Mouse (Mus musculus) liver, embryonic 15.5 days (tissue): ENCODE data around the gene Olfr681. TPM values are rescaled to one million over a fixed set of nuclear protein-coding genes. Genes with fewer than 3 reads are reported as not detected.
"Not testable (repeated sequence)": the region's sequence is repeated elsewhere in the genome, so short reads cannot be mapped to it uniquely, and the experiment has no call there.

Experiments
- ATAC-seq: fragments of 200-750 bp; cut with Nextera tagmentation; 2 replicates; pipeline ENCODE4 v1.8.0; 2017; ENCODE audit warnings: moderate number of reproducible peaks, mild to moderate bottlenecking, moderate library complexity; ENCODE audit not compliant: insufficient read depth
- H3K27ac ChIP-seq: fragments of 300-500 bp; sonication (generic); replicated peaks from 2 replicates; pipeline ENCODE4 v1.5.1; 2015; ENCODE audit warnings: mild to moderate bottlenecking, inconsistent platforms
- H3K27me3 ChIP-seq: fragments of 300-500 bp; sonication (generic); 2 replicates; pipeline ENCODE4 v1.6.1; 2015; ENCODE audit warnings: mild to moderate bottlenecking, inconsistent platforms
- H3K36me3 ChIP-seq: fragments of 300-500 bp; sonication (generic); replicated peaks from 2 replicates; pipeline ENCODE4 v1.6.1; 2015; ENCODE audit warnings: moderate library complexity, mild to moderate bottlenecking, inconsistent platforms
- H3K4me1 ChIP-seq: fragments of 300-500 bp; sonication (generic); replicated peaks from 2 replicates; pipeline ENCODE4 v1.6.1; 2015; ENCODE audit warnings: inconsistent platforms
- H3K4me2 ChIP-seq: fragments of 300-500 bp; sonication (generic); 2 replicates; pipeline ENCODE4 v1.6.1; 2015; ENCODE audit warnings: moderate library complexity, mild to moderate bottlenecking, inconsistent platforms
- H3K4me3 ChIP-seq: fragments of 300-500 bp; sonication (generic); replicated peaks from 2 replicates; pipeline ENCODE4 v1.5.1; 2015; ENCODE audit warnings: mild to moderate bottlenecking, inconsistent platforms
- H3K9ac ChIP-seq: fragments of 300-500 bp; sonication (generic); 2 replicates; pipeline ENCODE4 v1.6.1; 2015; ENCODE audit warnings: moderate library complexity, mild to moderate bottlenecking, inconsistent platforms
- H3K9me3 ChIP-seq: fragments of 300-500 bp; sonication (generic); replicated peaks from 2 replicates; pipeline ENCODE4 v1.6.1; 2016; ENCODE audit warnings: inconsistent platforms
- WGBS: fragments of 180-500 bp; shearing (Covaris S2); methylation state at CpG from one replicate; pipeline ENCODE4 v1.1.7; 2015; ENCODE audit warnings: mixed read lengths; ENCODE audit not compliant: insufficient replicate concordance; 5-methylcytosine and 5-hydroxymethylcytosine counted together
- polyA plus RNA-seq: library from polyadenylated mRNA; unstranded; fragments of >200 nt; fragmentation: Nextera tagmentation; extraction: Ambion mirVana; gene quantifications from 2 replicates; pipeline ENCODE4 v1.2.1, GENCODE M21; 2015

Gene Olfr681
- not detected in 2 replicates for polyA plus RNA-seq

GRCm38 (mm10) chr7:105116536-105116935 lies at the start of gene Olfr681:
Gene Olfr681, plus strand, starts transcription at chr7:105116836.
- Histone ChIP-seq H3K9me3 (no peaks in the 10 kb centered on the region), H3K4me2 (no peak within 1 kb of the TSS), H3K27ac (no peak within 1 kb of the TSS), H3K9ac (no peak within 1 kb of the TSS), H3K4me3 (no peak within 1 kb of the TSS), H3K36me3 (no peaks in the 10 kb centered on the region), H3K4me1 (no peaks in the 10 kb centered on the region), H3K27me3 (no peaks in the 10 kb centered on the region)
- ATAC-seq: no peak

GRCm38 (mm10) chr7:105080905-105081304 lies 35.7 kb upstream of the Olfr681 start, which contains the start of gene Olfr679:
Gene Olfr679, plus strand, starts transcription at chr7:105081205.
- H3K4me3 ChIP-seq: no peak within 1 kb of the TSS
- no peak within 1 kb of the TSS for H3K27ac ChIP-seq
- no peak within 1 kb of the TSS for H3K4me2 ChIP-seq
- H3K27me3 ChIP-seq: no peaks in the 10 kb centered on the region
- no peak within 1 kb of the TSS for H3K9ac ChIP-seq
- WGBS: 27% methylated on average over 1 of the region's 1 CpGs
- no peak for ATAC-seq
- H3K4me1 ChIP-seq: no peaks in the 10 kb centered on the region
- H3K9me3 ChIP-seq: no peaks in the 10 kb centered on the region
- H3K36me3 ChIP-seq: no peaks in the 10 kb centered on the region

- not testable (repeated sequence) for H3K9me3 ChIP-seq, H3K36me3 ChIP-seq, H3K4me1 ChIP-seq, H3K27me3 ChIP-seq, H3K4me2 ChIP-seq, H3K4me3 ChIP-seq, ATAC-seq, H3K9ac ChIP-seq, H3K27ac ChIP-seq
Observed at GRCm38 (mm10) chr7:105092717-105093116, 23.9 kb upstream of the Olfr681 start, which contains the start of gene Olfr680-ps1. Gene Olfr680-ps1, minus strand, starts transcription at chr7:105092817.

- Histone ChIP-seq H3K27me3 (no peaks in the 10 kb centered on the region), H3K27ac (no peak overlapping the region), H3K4me1 (no peaks in the 10 kb centered on the region), H3K4me3 (no peak overlapping the region), H3K36me3 (no peaks in the 10 kb centered on the region), H3K4me2 (no peak overlapping the region), H3K9ac (no peak overlapping the region), H3K9me3 (no peaks in the 10 kb centered on the region)
- 45% methylated on average over 2 of the region's 2 CpGs for WGBS
- no peak for ATAC-seq
Observed at GRCm38 (mm10) chr7:105141275-105141674, 24.6 kb downstream of the Olfr681 start.

- Histone ChIP-seq H3K9ac (no peak within 1 kb of the TSS), H3K4me1 (no peaks in the 10 kb centered on the region), H3K4me2 (no peak within 1 kb of the TSS), H3K27ac (no peak within 1 kb of the TSS), H3K27me3 (no peaks in the 10 kb centered on the region), H3K9me3 (no peaks in the 10 kb centered on the region), H3K36me3 (no peaks in the 10 kb centered on the region), H3K4me3 (no peak within 1 kb of the TSS)
- no peak for ATAC-seq
- WGBS: 39% methylated on average over 1 of the region's 1 CpGs
Observed at GRCm38 (mm10) chr7:105146912-105147311, 30.3 kb downstream of the Olfr681 start, which contains the start of gene Olfr683. Gene Olfr683, minus strand, starts transcription at chr7:105147012.

GRCm38 (mm10) chr7:105163553-105163952 lies 46.9 kb downstream of the Olfr681 start, which contains the start of gene Olfr684:
Gene Olfr684, minus strand, starts transcription at chr7:105163653.
- Histone ChIP-seq H3K4me1 (no peaks in the 10 kb centered on the region), H3K9ac (no peak within 1 kb of the TSS), H3K4me3 (no peak within 1 kb of the TSS), H3K27me3 (no peaks in the 10 kb centered on the region), H3K9me3 (no peaks in the 10 kb centered on the region), H3K27ac (no peak within 1 kb of the TSS), H3K4me2 (no peak within 1 kb of the TSS), H3K36me3 (no peaks in the 10 kb centered on the region)
- no peak for ATAC-seq
- WGBS: 34% methylated on average over 1 of the region's 1 CpGs

- no peaks in the 10 kb centered on the region for H3K4me1 ChIP-seq
- H3K36me3 ChIP-seq: no peaks in the 10 kb centered on the region
- no peak overlapping the region for H3K4me2 ChIP-seq
- no peak overlapping the region for H3K9ac ChIP-seq
- no peaks in the 10 kb centered on the region for H3K9me3 ChIP-seq
- no peak for ATAC-seq
- 38% methylated on average over 4 of the region's 4 CpGs for WGBS
- no peak overlapping the region for H3K4me3 ChIP-seq
- no peaks in the 10 kb centered on the region for H3K27me3 ChIP-seq
- no peak overlapping the region for H3K27ac ChIP-seq
Observed at GRCm38 (mm10) chr7:105170773-105171172, 54.1 kb downstream of the Olfr681 start.

Other genes starting within 250 kb of the Olfr681 start
- not detected in 2 replicates for gene Olfr665, start 238.8 kb upstream of the Olfr681 start, polyA plus RNA-seq
- gene Olfr666, start 220.9 kb upstream of the Olfr681 start, polyA plus RNA-seq: not detected in 2 replicates
- gene Olfr667, start 195.4 kb upstream of the Olfr681 start, polyA plus RNA-seq: not detected in 2 replicates
- gene Olfr668, start 188.8 kb upstream of the Olfr681 start, polyA plus RNA-seq: not detected in 2 replicates
- not detected in 2 replicates for gene Olfr669, start 182.6 kb upstream of the Olfr681 start, polyA plus RNA-seq
- not detected in 2 replicates for gene Olfr670, start 154.2 kb upstream of the Olfr681 start, polyA plus RNA-seq
- gene Olfr671, start 137.7 kb upstream of the Olfr681 start, polyA plus RNA-seq: not detected in 2 replicates
- not detected in 2 replicates for gene Olfr672, start 114.8 kb upstream of the Olfr681 start, polyA plus RNA-seq
- gene Olfr675, start 88.4 kb upstream of the Olfr681 start, polyA plus RNA-seq: not detected in 2 replicates
- gene Olfr676, start 84.1 kb upstream of the Olfr681 start, polyA plus RNA-seq: not detected in 2 replicates
- not detected in 2 replicates for gene Olfr677, start 65.5 kb upstream of the Olfr681 start, polyA plus RNA-seq
- gene Olfr678, start 52.4 kb upstream of the Olfr681 start, polyA plus RNA-seq: not detected in 2 replicates
- gene Olfr679, start 35.6 kb upstream of the Olfr681 start, polyA plus RNA-seq: not detected in 2 replicates
- gene Olfr680-ps1, start 24.0 kb upstream of the Olfr681 start, polyA plus RNA-seq: not detected in 2 replicates
- gene Olfr683, start 30.2 kb downstream of the Olfr681 start, polyA plus RNA-seq: not detected in 2 replicates
- not detected in 2 replicates for gene Olfr684, start 46.8 kb downstream of the Olfr681 start, polyA plus RNA-seq
- not detected in 2 replicates for gene Olfr685, start 69.2 kb downstream of the Olfr681 start, polyA plus RNA-seq
- gene Olfr686, start 90.6 kb downstream of the Olfr681 start, polyA plus RNA-seq: not detected in 2 replicates
- not detected in 2 replicates for gene Olfr688, start 171.3 kb downstream of the Olfr681 start, polyA plus RNA-seq
- not detected in 2 replicates for gene Olfr689, start 194.3 kb downstream of the Olfr681 start, polyA plus RNA-seq
- gene Olfr690, start 217.3 kb downstream of the Olfr681 start, polyA plus RNA-seq: not detected in 2 replicates
- gene Olfr691, start 225.4 kb downstream of the Olfr681 start, polyA plus RNA-seq: not detected in 2 replicates